Mouse (Mus musculus): ENCODE results near the gene Zfp169. TPM values are rescaled to one million over a fixed set of nuclear protein-coding genes. Genes with fewer than 3 reads are reported as not detected.

Gene Zfp169
- total RNA-seq, 1 experiment from 2014 or later = 6.7 TPM

DNA sequence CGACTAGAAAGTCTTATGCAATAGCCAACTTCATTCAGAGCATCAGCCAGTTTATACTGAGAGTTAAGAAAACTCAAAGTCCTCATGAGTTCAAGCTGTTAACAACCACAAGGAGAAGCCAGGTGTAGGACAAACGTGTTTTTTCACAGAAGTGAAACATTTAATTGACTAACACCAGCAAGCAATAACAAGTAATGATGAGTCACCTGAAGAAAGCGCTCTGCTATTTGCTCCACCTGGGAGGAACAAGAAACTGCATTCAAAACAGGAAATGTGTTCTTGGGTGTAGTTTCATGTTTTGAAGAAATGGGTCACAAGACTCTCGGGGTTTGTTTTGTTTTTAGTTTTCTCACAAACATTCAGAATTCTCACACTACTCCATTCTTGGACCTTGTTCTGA, 2.6 kb upstream of the Zfp169 start:
- no peak for DNase-seq

DNA sequence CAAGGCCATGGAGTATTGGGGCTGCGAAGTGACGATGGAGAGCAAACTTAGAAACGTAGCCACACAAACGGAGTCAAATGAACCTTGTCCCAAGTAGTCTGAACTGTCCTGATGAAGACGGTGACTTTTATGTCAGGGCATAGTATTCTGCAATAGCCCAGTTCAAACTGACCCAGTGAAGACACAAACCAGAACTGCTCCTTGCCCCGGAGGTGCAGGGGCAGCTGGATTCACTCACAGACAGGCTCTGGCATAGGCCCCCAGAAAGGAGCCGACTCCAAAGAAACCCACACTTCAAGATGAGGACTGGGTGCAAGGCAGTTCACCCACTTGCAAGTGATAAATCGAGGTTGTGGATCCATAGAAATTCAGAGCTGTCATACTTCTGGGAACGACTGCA, 4.6 kb downstream of the Zfp169 start:
- no peak for DNase-seq

DNA sequence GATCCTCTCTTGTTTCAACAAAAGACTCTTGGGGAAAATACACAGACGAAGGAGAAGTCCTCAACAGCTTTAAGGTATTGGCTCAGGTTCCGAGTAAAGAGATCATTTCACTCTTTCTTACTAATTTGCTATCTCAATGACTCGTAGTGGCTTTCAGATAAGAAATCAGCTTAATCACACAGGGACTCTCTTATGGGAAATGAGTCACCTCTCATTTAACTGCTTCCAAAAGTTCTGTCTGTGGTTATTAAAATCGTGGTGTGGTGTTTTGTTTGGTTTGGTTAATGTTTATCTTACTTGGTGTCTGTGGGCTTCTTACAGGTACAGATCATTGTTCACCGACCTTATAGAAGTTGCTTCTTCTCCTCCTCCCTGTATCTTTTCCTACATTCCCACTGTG, 10.8 kb downstream of the Zfp169 start:
- DNase-seq = no peak

DNA sequence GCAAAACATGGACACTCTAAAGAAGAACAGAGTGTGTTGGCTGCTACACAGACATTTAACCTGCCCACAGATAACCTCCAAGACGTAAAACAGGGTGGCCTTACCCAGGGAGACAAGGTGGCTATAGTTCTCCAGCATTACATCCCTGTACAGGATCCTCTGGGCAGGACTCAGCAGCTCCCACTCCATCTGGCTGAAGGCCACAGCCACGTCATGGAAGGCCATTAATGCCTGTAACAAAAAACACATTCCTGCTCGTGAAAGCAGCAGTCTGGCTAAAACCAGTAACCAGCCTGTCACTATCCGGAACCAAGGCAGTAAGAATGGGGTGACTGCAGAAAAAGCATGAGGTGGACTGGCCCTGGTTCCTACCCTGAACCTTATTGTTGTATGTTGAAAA, 14.6 kb downstream of the Zfp169 start:
- peak; percentile 62 for DNase-seq

DNA sequence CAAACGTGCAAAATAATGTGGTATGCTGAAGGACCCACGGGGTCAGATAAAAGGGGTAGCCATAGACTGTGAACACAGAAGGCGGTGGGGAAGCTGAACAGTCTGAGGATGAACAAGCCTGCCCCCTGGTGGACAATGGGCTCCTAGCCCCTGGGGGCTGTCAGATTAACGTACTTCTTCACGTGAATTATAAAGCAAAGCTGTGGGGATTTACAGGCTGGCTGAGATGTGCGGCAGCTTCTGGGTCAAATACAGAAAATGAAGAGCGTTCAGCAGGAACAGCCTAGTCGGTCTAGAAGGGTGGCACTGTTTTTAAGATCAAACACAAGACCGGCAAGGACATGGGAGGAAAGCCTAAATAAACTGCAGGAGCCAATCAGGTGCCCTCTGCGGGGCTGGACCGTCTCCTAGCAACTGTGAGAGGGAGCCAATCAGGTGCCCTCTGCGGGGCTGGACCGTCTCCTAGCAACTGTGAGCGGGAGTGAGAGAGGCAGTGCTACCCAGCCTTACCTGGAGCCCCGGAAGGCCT, 15.5 kb downstream of the Zfp169 start:
- DNase-seq = peak; percentile 77

DNA sequence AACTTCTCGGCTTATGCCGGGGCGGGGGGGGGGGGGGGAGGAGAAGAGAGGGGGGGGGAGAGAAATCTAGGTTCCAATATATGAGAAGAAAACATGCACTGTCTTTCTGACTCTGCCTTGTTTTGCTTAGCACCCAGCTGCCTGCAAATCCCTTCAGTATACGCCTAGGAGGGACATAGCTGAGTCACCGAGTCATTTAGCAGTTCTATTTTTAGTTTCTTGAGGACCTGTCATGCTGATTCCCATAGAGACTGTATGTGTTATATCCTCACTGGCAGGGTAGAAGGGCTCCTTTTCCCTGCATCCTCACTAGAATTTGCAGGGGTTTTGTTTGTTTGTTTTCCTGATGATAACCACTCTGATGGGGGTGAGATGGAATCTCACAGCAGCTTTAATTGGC, 20.1 kb downstream of the Zfp169 start:
- DNase-seq = no peak

DNA sequence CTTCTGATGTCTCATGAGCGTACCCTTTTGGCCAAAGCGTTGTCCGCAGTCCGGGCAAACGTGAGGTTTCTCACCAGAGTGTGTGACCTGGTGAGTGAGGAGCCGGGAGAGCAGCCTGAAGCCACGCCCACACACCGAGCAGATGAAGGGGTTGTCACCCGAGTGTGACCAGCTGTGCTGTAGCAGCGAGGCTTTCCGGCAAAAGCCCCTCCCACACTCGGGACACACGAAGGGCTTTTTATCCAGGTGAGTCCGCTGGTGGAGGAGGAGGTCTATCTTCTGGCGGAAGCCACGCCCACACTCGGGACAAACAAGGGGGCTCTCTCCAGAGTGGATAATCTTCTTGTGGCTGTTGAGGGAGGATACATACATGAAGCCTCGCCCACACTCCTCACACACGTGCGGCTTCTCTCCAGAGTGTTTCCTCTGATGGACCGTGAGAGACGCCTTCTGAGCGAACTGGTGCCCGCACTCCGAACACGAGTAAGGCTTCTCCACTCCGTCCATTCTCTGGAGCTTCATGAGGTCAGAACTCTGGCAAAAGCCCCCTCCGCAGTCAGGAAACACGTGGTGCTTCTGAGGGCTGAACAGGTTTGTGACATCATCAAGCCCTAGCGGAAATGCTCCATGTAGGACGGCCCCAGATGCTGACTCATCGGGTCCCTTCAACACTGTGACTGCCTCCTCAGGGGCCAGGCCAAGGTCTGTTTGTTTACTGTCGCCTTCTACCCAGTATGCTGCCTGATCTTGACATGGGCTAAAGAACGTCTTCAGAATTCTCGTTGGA, 22.7 kb downstream of the Zfp169 start:
- no peak for DNase-seq

DNA sequence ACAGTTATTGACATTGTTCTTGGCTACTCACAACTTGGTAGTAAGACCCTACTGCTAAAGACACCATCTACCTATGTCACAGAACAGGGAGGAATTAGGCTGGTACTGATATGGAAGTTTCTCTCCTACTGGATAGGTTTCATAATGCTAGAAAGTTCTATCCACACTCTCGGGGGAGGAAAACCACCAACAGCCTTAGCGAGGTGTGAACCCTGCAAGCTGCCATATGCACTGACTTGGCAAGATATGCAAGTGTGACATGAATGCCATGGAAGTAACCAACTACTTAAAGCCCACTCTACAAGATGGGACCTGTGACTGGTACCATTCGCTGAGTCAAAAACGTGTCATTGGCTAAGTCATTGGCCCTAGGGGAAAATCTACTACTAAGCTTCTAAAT, 29.6 kb downstream of the Zfp169 start:
- DNase-seq = no peak

DNA sequence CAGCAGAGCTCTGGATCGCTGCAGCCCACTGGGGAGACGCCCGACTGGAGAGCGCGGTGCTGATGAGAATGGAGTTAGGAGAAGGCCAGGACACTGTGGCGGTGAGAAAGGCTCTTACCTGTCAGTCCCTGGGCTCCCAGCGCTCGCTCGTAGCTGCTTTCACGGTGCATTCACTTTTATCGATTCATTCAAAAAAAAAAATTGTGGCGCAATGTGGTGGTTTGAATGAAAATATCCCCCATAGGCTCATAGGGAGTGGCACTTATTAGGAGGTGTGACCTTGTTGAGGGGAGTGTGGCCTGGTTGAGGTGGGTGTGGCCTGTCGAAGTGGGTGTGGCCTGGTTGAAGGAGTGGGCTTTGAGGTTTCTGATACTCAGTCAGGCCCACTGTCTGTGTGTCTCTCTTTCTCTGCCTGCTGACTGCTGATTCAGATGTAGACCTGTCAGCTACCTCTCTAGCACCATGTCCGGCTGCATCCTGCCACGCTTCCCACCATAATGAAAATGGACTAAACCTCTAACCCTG, 44.5 kb downstream of the Zfp169 start:
- DNase-seq = no peak

DNA sequence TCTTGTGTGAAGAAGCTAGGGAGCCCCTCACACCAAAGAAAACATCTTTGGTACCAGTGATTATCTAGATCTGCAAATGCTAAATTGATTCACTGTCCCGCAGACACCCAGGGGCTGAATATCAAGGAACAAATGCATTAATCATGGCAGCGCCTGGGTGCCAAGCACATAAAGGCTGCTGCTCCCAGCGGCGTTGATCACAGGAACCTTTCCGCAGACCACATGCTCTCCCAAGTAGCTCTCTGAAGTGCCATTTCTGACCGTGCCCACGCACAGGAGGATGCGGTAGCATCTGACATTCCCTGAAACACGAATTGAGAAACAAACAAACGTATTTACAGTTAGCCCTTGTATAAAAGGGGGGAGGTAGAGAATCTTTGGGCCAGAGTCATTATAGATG, 47.1 kb downstream of the Zfp169 start:
- DNase-seq = no peak

DNA sequence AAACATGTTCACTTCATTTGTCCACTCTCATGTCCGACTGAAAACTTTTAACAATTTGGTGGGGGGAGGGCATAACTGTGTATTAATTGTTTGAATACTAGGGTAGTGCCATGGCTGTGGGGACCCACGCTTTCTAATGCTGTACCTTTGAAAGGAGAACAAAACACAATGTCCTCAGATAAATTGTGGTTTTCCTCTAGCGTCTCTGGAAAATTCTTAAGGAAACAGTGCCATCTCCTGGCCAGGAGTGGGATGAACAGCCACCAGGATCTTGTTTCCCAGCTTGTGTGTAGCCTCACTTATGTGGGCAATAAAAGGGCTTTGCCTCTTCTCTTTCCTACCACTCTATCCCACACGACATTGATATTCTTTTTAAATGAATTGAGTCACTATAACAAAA, 49.1 kb downstream of the Zfp169 start:
- peak; percentile 70 for DNase-seq

DNA sequence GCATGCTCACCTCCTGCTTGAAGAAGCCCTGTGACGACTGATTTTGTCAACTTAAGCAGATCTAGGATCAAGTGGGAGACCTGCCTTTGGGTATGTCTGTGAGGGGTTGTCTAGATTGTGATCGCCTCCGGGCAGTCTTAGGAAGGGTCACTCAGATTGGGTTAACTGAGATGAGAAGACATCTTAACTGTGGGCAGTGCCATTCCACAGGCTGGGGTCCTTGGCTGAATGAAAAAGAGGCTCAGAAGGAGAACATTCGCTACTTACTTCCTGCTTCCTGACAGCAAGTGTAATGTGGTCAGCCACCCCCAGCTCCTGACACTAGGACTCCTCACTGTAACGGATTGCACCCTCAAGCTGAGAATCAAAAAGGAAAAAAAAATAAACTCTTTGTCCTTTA, 54.0 kb downstream of the Zfp169 start:
- DNase-seq = no peak

DNA sequence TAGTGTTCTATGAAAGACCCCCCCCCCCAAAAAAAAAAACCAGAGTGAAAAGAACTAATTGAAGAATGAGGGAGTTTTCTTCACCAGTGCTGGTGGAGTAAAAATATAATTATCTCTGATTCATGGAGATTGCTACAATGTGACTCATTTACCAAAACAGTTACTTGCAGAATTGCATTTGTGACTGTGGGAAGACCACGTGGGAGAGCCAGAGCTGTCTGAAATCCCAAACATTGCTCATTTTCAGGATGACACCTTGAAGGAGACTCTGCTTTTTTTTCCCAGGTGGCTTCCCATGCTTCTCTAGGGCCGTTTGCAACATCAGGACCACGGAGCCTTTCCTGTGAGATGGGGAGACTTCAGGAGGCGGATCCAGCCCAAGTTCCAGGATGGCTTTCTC, 65.1 kb downstream of the Zfp169 start:
- no peak for DNase-seq

DNA sequence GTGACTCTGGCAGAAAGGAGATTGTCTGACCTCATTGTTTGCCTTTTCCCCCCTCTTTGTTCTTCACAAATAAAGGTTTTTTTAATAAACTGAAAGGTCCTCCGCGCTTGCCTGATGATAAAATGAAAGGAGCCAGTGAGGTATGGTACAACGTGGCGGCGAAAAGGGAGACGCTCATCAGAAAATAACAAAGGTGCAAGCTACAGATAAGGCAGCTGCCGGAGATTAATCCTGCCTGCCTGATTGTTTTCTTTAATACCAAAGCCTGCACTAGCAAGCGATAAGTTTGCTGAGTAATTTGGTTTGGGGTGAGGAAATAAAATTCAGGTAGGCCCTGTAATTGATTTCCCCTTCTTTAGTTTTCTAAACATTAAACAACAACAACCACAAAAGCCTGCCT, 69.3 kb downstream of the Zfp169 start:
- no peak for DNase-seq

DNA sequence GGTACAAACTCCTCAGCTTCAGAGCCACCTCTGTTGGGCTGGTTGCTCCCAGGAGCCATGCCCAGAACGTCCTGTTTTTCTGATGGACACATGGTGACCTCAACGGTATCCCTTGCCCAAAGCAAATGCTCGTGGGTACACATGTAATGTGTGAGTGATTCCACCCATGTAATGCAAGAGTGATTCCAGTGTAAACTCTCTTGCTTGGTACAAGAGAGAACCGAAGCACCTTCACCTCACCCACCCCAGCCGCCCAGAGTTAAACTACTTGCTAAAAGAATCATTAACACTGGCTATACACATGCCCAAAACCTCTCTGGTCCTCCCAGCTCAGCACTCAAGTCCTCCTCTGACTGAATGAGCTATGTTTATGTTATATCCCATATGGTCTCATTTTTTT, 74.9 kb downstream of the Zfp169 start:
- no peak for DNase-seq

Small RNAs within 50 kb of the gene (microRNA-seq; reads per million reads assigned to microRNA genes)
- 0 reads per million in 2 experiments for gene Gm24111
- gene Mirlet7a-1 = 407 to 652 reads per million in 2 experiments
- 21,075 to 27,603 reads per million in 2 experiments for gene Mirlet7d
- 0 reads per million in 2 experiments for gene Mirlet7f-1

Other genes with a start within 250 kb of the Zfp169 start
- gene A830005F24Rik, start 119 bp upstream of the Zfp169 start, total RNA-seq (2021) = not detected in 2 replicates
- gene Ptpdc1, start 112.2 kb upstream of the Zfp169 start, total RNA-seq (2021) = 7.2 and 7.8 TPM in 2 replicates
- gene Barx1, start 149.5 kb upstream of the Zfp169 start, total RNA-seq (2021) = not detected in 2 replicates